Mouse (Mus musculus) central nervous system, embryonic 18 days (tissue): Measurements from ENCODE around the gene Olfr785. TPM values are rescaled to one million over a fixed set of nuclear protein-coding genes. Genes with fewer than 3 reads are reported as not detected.

ENCODE experiments used
- polyA plus RNA-seq: library from polyadenylated mRNA; depleted of rRNA; stranded (reverse); fragments of >200 nt; gene quantifications from 2 replicates; pipeline ENCODE4 v1.2.3, GENCODE M21; 2012; rRNA removed

The Olfr785 gene
- not detected in 2 replicates for polyA plus RNA-seq

GRCm38 (mm10) chr10:129405126-129405525 lies at the start of gene Olfr785:
Gene Olfr785, plus strand, starts transcription at chr10:129405426.

GRCm38 (mm10) chr10:129383783-129384182 lies 21.4 kb upstream of the Olfr785 start, which contains the start of gene Olfr784:
Gene Olfr784, plus strand, starts transcription at chr10:129384083.

GRCm38 (mm10) chr10:129427006-129427405 lies 21.8 kb downstream of the Olfr785 start, which contains the start of gene Olfr786:
Gene Olfr786, plus strand, starts transcription at chr10:129427306.

Other genes with a start within 250 kb of the Olfr785 start
- not detected in 2 replicates for gene Olfr771, start 240.7 kb upstream of the Olfr785 start, polyA plus RNA-seq
- gene Olfr772, start 227.5 kb upstream of the Olfr785 start, polyA plus RNA-seq = not detected in 2 replicates
- gene Olfr773, start 218.0 kb upstream of the Olfr785 start, polyA plus RNA-seq = not detected in 2 replicates
- gene Olfr774, start 169.2 kb upstream of the Olfr785 start, polyA plus RNA-seq = not detected in 2 replicates
- not detected in 2 replicates for gene Olfr775, start 157.0 kb upstream of the Olfr785 start, polyA plus RNA-seq
- gene Olfr776, start 146.3 kb upstream of the Olfr785 start, polyA plus RNA-seq = not detected in 2 replicates
- gene Olfr777, start 133.9 kb upstream of the Olfr785 start, polyA plus RNA-seq = not detected in 2 replicates
- gene Olfr780, start 87.3 kb upstream of the Olfr785 start, polyA plus RNA-seq = not detected in 2 replicates
- not detected in 2 replicates for gene Olfr781, start 76.6 kb upstream of the Olfr785 start, polyA plus RNA-seq
- gene Olfr782, start 56.6 kb upstream of the Olfr785 start, polyA plus RNA-seq = not detected in 2 replicates
- 0.07 and 0.08 TPM in 2 replicates for gene Olfr784, start 21.3 kb upstream of the Olfr785 start, polyA plus RNA-seq
- gene Olfr786, start 21.9 kb downstream of the Olfr785 start, polyA plus RNA-seq = not detected in 2 replicates
- gene Olfr787, start 56.4 kb downstream of the Olfr785 start, polyA plus RNA-seq = not detected in 2 replicates
- gene Olfr788, start 65.6 kb downstream of the Olfr785 start, polyA plus RNA-seq = not detected in 2 replicates
- not detected in 2 replicates for gene Olfr789, start 79.3 kb downstream of the Olfr785 start, polyA plus RNA-seq
- gene Olfr790, start 93.1 kb downstream of the Olfr785 start, polyA plus RNA-seq = not detected in 2 replicates
- not detected in 2 replicates for gene Olfr791, start 116.4 kb downstream of the Olfr785 start, polyA plus RNA-seq
- not detected in 2 replicates for gene Olfr792, start 133.7 kb downstream of the Olfr785 start, polyA plus RNA-seq
- not detected in 2 replicates for gene Olfr794, start 162.2 kb downstream of the Olfr785 start, polyA plus RNA-seq
- gene Olfr796, start 207.1 kb downstream of the Olfr785 start, polyA plus RNA-seq = not detected in 2 replicates
- gene Olfr798, start 222.5 kb downstream of the Olfr785 start, polyA plus RNA-seq = not detected in 2 replicates
- gene Olfr799, start 232.1 kb downstream of the Olfr785 start, polyA plus RNA-seq = not detected in 2 replicates